Mouse (Mus musculus): ENCODE data around the gene Zfp966.
"Not testable (repeated sequence)": the region's sequence is repeated elsewhere in the genome, so short reads cannot be mapped to it uniquely, and the experiment has no call there.

GRCm38 (mm10) chr2:175869024-175869423 lies 61.9 kb downstream of the Zfp966 start, which contains the start of gene Gm6710:
- TF ChIP-seq CTCF (IDR thresholded peaks at IDR 0.05; ENCODE audit: low read depth, low read length); POLR2A (IDR thresholded peaks at IDR 0.05; ENCODE audit: extremely low read depth, insufficient read depth, low read length): not testable (repeated sequence)

Data from liver, adult 2 months (tissue).